Mouse (Mus musculus) kidney, adult 8-10 months (tissue): ENCODE measurements around the gene Rab3gap1.
"Not testable (repeated sequence)": the region's sequence is repeated elsewhere in the genome, so short reads cannot be mapped to it uniquely, and the experiment has no call there.

Experiments
- DNase-seq, 2 experiments: peaks; one replicate each; pipeline ENCODE4 v3.0.0; 2022

Gene Rab3gap1

DNA sequence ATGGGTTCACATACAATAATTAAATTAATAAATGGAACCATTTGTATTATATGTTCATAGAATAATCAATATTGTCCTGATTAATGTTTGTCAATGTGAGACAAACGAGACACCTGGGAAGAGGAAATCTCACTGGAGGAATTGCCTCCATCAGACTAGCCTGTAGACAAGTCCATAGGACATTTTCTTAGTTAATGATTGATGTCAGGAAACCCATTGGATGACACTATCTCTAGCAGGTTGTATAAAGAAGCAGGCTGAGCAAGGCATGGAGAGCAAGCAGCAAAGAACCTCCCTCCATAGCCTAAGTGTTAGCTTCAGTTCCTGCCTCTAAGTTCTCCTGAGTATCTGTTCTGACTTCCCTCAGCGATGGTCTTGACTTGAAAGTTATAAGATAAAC, 64.8 kb downstream of the Rab3gap1 start:
- peak in 1 of 2 experiments; percentile 5 for DNase-seq

DNA sequence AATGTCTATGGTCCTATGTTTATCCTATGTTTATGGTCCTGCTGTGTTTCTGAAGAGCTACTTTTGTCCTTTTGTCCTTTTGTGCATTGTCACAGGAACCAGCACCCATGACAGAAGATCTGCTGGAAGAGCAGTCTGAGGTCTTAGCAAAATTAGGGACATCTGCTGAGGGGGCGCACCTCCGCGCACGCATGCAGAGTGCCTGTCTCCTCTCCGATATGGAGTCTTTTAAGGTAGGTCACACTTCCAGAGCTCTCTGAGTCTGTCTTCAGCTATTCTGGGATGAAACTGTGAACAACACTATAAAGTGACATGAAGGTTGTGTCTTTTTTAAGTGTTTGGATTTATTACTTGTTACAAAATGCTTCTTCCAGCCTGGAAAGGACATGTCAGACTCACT, 65.7 kb downstream of the Rab3gap1 start:
- DNase-seq = no peak

DNA sequence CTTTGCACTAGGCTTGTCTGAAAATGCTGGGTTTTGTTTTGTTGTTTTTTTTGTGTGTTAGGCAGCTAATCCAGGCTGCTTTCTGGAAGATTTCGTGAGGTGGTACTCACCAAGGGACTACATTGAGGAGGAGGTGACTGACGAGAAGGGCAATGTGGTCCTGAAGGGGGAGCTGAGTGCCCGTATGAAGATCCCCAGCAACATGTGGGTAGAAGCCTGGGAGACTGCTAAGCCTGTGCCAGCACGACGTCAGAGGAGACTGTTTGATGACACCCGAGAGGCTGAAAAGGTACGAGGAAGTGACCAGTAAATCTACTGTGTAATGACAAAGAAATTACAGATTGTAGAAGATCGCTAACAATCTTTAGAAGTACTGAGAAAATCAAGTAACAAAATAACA, 68.7 kb downstream of the Rab3gap1 start:
- no peak for DNase-seq

DNA sequence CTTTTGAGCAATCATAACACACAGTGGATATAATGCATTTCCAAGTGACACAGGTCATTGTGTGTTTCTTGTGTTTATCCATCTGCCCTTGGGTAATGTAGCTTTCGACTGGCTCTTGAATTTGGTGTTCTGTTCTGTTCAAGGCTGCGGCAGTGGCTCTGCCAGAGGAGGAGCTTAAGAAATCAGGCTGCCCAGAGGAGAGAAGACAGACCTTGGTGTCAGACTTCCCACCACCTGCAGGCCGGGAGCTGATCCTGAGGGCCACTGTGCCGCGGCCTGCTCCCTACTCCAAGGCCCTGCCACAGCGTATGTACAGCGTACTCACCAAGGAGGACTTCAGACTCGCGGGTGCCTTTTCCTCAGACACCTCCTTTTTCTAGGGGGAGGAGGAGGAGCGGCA, 73.7 kb downstream of the Rab3gap1 start:
- DNase-seq = no peak

DNA sequence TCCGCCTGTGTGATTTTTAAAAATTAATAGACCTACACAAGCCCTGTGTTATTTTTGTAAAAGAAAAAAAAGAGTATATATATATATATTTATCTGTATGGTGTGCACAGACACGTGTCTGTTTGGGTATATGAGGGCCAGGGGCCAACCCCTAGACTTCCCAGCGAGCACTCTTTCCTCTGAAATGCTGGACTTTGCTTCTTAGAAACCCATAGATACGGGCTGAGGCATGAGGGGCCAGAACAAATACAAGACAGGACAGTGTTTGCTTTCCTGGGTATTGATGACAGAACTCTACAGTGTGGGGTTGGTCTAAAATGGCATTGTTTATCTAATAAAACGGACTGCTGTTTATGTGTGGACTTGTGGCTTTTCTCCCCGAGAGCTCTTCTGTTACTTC, 74.9 kb downstream of the Rab3gap1 start:
- no peak for DNase-seq

DNA sequence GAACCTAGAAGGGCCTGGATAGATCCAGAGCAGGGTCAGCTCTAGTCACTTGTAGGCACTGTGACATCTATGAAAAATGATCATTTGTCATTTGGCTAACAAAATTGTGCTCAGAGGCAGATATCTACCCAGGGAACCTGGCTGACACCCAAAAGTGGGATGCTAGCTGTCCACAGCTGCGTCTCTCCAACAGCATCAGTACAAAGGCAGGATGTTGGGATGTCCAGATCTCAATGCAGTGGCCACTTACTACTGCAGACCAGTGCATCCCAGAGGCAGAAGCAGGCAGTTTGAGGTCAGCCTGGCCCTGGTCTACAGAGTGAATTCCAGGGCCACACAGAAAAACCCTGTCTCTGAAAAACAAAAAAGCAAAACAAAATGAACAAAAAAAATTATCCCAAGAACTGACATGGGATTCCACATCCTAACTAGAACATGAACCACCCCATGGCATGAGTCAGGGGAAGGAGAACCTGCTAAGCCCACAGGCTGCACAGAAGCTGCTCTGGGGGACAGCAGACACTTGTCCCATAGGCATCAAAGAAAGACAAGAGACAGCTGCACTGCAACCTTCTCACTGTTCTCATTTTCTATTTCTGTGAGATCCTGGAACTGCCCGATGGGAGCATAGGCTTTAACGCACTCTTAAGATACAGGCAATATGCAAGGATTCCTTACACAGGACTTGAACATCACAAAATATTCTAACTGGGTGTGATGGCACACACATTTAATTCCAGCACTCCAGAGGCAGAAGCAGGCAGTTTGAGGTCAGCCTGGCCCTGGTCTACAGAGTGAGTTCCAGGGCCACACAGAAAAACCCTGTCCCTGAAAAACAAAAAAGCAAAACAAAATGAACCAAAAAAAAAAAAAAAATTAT, 77.4 kb downstream of the Rab3gap1 start:
- DNase-seq = no peak

DNA sequence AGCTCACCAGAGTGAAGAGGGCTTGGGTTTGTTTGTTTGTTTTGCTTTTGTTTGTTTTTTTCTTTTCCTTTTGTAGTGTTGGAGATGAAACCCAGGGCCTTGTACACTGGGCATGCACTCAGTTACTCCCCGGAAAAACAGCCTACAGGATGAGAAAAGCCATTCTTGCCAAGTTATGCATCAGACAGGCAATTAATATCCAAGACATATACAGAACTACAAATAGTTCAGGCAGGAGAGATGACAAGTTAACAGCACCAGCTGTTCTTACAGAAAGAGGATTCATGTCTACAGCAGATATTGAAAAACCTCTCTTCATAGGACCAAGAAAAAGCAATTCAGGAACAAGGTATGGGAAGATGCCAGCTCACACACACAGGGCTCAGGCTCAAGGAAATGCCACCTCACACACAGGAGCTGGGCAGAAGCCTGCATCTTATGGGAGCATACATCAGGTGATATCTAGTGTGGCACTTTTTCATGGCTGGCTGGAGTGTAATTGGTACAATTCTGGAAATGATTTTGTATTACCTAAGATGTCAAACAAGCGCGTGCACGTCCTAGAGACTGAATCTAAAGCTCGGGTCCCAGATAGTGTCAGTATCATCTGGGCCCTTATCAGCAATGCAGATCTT, 78.2 kb downstream of the Rab3gap1 start:
- DNase-seq = no peak

DNA sequence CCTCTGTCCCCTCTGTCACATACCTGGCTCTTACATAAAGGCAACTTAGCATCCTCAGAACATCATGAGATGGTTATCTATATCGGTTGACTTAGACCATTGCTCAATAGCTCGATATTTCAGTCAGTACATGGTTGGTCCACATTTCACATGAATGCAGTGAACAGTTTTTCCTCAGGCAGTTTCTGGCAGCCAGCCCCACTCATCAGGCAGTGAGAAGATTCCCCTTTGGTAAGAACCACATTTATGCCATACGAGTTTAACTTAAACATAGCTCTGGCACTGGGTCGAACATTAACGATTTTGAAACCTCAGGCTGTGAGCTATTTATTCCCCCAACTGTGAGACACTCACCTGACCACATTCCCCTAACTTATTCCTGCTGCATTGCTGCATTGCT, 80.2 kb downstream of the Rab3gap1 start:
- DNase-seq = no peak

DNA sequence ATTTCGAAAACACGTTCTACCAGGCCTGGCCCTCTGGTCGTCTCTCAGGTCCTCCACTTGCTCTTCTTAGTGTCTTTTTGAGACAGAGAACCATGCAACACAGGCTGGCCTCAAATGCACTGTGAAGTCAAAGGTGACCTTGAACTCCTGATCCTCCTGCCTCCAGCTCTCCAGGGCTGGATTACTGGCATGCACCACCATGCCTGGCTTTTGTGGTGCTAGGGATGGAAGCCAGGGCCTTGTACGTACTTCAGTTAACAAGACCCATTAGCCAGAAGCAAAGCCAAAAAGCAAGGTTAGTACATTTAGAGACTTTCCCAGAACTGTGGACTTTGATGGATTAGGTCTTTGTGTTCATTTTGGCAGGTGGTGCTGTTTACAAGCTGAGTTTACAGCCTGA, 83.7 kb downstream of the Rab3gap1 start:
- DNase-seq = no peak

DNA sequence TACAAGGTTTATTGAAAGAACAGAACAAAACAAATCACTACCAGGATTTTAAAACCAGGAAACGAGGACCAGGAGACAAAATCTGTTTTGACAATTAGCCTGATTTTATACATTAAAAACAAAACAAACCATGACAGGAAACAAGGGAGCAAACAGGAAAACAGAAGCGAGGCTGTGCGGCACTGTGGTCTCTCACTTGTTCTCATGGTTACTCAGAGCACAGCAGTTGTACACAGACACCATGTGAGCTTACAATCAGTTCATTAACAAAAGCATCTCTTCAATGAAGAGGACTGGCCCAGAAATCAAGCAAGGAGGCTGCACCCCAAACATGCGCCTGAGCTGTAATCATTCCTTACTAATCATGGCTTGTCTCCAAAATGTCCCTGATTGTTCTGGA, 85.6 kb downstream of the Rab3gap1 start:
- not testable (repeated sequence) for DNase-seq

DNA sequence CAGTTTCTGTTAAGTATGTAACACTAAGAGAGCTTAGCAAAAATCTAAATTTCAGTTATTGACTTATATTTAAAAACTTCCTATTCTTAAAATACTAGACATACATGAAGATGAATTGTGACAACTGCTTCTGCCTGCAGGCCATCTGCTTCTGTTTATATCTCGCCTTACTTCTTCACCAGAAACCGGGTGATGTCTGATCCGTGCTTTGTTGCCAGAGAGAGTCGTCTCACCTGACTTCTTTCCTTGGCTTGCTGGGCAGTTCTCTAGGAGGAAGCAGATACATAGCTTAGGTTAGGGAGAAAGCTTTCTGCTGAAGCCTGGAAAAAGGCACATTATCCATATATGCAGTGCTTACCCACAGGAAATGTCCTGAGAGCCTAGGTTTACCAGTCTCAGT, 86.2 kb downstream of the Rab3gap1 start:
- no peak for DNase-seq

DNA sequence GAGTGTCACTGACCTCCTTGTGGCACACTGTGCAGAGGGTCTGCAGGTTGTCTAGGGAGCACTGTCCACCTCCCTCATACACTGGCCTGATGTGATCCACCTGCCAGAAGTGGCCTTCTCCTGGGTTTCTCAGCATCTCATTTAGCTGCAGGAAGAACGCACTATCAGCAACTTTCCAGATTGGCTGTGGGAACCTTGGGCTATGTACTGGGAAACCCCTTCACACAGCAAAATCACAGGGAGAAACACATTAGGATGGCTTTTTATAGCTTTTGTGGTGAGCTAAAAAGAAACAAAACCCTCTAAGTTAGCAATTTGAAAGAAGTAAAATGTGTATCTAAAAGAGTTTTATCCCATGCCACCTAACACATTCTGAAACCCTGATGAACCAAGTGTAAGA, 88.0 kb downstream of the Rab3gap1 start:
- DNase-seq = no peak

DNA sequence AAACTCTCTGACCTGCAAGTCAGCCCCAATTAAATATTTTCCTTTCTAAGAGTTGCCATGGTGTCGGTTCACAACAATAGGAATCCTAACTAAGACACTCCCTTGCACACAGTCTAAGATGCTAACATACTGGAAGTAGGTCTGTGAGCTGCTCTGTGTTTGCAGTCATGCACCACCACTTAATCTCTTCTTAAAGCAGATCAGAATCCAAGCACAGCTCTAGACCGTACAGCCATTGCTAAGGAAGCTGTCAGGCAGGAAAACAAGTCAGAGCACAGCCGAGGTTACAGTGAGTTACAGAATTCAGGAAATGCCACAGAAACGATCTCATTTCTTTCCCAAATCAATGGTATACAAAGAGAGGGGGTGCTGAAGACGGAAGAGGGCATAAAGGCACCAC, 90.2 kb downstream of the Rab3gap1 start:
- no peak for DNase-seq

DNA sequence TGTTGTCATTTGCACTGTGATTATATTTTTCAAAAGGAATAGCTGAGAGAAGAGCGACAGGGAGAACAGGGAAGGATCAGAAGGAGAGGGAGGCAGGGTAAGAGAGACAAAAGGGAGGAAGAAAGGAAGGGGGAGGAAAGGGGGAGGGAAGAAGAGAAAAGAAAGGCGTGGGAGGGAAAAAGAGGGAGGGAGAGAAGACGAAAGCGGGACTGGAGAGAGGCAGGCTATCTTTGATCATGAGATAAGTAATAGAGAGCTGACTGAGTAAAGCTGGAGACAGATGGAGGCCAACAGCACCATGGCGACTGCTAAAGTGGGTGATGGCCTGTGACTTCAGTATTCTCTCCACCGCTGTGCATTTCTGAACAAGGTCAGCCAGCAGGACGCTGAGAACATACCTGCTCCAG, 90.7 kb downstream of the Rab3gap1 start:
- no peak for DNase-seq

DNA sequence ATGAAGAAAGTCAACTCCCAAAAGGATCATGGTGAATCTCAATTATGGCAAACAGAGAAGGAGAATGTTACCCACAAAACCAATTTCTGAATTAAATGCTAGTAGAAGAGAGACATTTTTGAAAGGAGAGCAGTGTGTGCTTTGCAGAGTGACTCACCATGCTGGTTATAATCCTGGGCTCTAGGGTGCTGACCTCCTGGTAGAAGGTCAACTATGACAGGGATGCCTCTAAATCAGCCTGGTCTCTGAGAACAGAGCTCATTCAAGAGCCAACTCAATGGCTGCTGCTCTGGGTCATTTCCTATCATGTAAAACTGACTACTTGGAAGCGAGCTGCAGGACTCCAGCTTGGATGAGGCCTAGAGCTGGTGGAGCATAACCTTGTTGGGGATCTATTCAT, 92.6 kb downstream of the Rab3gap1 start:
- DNase-seq = no peak

DNA sequence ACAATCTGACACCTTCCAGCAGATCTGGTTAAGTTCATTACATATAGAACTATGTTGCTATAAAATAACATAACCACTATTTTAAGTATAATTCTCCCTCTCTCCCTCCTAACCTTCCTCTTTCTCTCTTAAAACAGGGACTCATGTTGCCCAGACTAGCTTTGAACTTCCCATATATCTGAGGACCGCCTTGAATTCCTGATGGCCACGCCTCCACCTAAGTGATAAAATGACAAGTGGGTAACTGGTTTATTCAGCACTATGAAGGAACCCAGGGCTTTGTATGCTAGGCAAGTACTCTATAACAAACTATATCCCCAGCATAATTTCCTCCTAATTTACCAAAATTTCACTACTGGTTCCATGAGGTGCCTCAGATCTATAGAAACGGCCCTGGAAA, 94.8 kb downstream of the Rab3gap1 start:
- no peak for DNase-seq

DNA sequence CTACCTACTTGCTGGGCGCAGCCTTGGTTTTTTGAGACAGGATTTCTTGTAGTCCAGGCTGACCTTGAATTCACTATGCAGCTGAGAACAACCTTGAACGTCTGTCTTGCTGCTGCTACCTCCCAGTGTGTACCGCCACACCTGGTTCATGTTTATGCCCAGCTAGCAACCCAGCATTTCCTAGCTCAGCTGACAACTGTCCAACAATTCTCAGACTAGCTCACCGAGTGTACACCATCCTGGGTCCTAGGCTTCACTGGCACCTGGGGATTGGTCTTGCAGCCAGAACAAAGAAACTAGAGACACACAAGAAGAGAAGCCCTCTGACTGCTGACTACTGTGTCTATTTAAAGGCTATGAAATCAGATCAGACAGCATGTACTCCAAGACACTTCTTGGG, 102.3 kb downstream of the Rab3gap1 start:
- no peak for DNase-seq

DNA sequence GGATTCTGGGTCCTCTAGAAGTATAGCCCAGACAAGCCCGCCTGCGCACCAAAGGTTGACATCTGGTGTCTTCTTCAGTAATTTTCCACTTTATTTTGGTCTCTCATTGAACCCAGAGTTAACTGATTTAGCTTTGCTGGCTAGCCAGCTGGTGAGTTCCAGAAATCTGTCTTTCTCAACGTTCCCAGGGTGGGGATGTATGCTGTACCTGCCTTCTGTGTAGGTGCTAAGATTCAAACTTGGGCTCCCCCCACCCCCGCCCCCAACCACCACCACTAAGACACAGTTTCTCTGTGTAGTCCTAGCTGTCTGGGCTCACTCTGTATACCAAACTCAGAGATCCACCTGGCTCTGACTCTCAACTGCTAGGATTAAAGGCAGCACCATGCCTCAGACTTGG, 105.5 kb downstream of the Rab3gap1 start:
- no peak for DNase-seq

DNA sequence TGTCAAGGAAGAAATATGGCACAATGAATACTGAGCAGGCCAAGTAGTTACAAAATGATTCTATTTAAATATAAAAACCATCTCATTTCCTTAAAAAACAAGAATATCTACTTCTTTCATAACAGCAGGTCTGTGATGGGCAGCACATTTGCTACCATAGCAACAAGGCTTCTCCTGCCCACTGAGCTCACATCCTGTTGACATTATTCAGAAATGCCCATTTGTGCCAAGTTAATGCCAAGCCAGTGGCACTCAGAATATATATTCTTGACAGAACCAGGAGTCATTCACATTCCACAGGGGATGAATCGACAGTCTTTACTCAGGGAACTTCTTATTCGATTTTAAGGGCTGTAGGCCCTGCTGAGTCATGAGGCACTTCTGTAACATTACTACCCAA, 107.1 kb downstream of the Rab3gap1 start:
- no peak for DNase-seq

DNA sequence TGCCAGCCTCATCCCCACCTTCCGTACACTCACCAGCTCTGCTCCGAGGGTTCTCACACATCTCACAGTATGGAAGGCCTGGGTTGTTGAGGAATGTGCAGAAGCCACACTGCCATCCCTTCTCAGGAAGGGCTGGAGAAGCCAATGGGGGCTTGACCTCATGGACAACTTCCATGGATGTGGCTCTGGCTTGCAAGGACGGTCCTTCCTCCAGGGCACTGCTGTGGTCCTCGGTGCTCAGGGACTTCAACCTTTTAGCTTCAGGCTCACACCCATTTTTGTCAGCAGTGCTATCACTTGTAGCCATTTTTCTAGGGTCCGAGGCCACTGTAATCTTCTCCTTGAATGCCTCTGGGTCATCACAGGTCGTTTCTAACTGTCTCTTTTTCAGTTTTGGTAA, 107.5 kb downstream of the Rab3gap1 start:
- no peak for DNase-seq

DNA sequence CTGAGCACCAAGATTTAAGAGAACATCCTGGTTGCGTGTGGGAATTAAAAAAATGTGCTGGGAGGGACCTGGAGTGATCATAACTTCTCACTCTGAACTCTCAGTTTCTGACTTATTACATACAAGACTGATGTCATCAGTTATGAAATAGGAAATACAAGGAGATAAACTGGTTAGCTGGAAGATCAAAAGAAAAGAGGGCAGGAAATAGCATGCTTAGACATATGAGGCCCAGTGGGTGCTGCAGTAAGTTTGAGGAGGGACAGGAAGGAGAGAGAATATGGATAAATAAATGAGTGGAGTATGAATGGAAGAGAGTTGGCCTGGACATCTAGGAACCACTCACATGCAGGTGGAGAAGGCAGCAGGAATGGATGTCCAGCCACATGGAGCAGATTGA, 109.6 kb downstream of the Rab3gap1 start:
- DNase-seq = no peak

DNA sequence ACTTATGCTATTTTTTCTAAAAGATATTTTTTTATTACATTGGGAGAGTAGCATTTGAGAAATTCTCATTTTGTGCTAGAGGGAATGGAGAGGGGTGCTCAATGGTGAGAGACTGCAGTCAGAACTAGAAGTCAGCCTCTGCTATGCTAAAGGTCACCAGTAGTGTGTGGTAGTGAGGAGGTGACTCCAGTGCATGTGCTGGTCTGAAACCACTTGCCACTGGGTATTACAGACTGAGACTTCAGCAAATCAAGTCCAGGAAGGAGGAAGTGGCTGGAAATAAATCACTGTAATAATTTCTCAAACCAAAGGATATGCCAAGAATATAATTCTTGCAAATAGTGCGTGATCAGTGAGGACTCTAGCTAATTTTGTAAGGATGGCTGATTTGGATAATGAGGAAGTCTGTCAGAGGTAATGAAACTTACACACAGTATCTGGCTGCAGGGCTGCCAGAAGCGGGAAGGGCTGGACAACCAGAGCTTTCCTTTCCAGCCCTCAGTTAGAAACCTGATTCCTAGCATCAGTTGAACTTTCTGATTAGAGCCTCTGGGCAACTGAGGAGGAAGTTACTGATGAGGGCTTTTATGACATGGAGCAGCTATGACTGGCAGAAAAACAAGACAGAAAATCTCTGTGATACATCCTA, 112.5 kb downstream of the Rab3gap1 start:
- DNase-seq = no peak

DNA sequence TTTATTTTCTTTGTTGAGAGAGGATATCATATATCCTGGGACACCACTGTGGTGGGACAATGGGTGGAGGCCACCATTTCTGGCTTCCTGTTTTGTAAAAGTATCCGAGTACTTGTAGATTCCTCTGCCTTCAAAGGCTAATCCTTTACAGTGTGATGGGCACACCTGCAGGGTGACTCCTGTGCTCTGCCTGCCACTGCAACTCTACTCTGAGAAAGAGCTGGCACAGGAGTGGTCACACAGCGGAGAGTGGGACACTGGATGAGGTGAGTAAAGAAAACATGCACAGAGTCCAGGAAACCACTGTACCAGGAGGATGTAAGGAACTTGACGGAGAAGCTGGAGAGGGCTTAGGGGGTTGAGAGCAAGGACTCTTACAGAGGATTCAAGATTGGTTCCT, 113.7 kb downstream of the Rab3gap1 start:
- DNase-seq = no peak
